Mouse (Mus musculus) cerebellum, adult 11-12 months (tissue): ENCODE measurements at regions not wholly inside any gene's neighbourhood (a gene's known extent, or its start where the extent isn't known, plus 50 kb on each side); places are given as distances from the start of the nearest gene placed in this dataset.

Source experiments
- DNase-seq: peaks from one replicate; pipeline ENCODE4 v3.0.0; 2022

DNA sequence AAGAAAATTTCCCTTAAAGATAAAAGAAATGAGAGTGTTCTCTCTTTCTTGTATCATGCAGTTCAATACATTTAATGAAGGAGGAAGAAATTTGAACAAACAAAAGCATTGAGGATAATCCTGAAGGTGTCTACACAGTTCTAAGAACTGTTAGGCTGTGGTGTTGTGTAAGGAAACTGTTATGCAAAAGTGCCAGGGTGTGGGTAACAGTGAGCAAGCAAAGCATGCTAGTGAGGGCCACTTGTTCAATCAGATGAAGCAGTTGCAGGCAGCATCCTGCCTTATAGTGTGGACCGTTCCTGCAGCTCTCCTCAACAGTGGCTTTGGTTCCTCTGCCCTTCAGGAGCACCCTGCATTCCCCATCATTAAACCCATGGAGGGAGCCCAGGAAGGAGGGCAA is 177.1 kb upstream of the Marcks start:
- no peak for DNase-seq

DNA sequence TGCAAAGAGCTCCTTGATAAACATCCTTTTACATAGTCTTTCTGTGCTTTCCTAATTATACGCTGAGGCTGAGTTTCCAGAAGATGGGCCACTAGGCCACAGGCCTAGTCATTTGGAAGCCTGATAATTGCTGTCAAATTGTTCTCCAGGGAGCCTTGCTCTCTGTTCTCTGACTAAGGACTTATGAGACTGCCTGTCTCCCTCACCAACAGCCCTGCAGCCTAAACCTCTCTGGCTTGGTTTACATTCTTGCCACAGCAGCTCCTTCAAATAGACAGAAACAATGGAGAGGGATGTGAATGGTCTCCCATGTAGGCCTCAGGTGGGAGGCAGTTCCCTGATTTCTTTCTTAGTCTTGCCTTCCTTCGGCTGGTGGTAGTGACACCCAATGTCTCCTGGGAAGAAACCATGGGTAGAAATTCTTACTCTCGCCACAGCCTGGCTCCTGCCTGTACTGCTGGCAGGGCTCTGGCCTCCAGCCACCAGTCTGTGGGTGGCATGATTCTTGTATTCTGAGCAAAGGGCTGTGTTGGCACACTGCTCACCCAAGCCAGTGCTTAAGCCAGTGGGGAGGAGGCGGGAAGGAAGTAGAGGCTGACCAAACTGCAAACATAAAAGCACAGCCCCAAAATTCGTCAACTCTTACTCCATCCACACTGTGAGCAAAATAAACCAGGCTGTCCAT is 176.2 kb upstream of the Marcks start:
- peak; percentile 73 for DNase-seq

- no peak for DNase-seq
These were observed 174.7 kb upstream of the Marcks start for GRCm38 (mm10) chr10:37313461-37313860.

DNA sequence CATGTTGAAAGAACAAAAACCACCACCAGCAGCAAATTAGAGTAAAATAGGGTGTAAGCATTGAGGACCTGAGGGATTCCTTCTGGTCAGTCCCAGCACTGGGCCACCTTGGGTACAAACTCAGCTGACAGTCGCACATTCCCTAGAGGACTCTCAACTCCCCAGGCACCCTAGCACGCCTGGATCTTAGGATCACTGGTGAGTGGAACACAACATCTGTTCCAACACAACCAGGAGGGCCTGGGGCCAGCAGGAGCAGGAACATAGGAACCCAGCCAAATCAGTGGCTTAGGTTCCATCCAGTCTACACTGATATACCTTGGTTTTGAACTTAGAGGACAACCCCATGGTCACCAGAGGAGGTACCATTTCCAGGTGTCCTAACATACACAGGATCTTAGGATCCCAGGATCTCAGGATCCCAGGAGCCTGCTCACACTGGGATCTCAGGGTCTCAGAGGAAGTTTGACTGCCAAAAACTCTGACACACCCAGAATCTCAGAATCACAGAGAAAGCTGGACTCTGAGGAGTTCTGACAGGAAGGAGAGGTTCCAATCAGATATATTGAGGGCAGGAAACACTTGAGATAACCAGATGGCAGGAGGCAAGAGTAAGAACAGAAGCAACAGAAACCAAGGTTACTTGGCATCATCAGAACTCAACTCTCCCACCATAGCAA is 171.7 kb upstream of the Marcks start:
- no peak for DNase-seq

DNA sequence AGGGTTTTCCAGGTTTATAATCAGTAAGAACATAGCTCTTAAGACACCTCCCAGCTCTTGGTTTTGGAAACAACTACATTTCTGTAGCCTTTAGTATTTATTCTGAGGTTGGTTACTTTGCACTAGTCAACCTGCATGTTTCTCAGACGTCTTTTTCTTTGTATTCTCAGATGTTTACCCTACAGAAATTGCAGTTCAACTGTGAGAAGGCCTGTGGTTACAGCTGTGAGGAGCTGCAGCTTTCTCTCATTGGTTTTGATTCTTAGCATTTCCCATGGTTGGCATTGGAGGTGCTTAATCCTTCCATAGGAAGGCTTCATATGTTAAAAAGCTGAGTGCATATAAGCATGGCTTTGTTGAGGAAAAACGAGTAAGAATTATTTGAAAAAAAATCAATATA is 165.9 kb upstream of the Marcks start:
- DNase-seq: no peak

DNA sequence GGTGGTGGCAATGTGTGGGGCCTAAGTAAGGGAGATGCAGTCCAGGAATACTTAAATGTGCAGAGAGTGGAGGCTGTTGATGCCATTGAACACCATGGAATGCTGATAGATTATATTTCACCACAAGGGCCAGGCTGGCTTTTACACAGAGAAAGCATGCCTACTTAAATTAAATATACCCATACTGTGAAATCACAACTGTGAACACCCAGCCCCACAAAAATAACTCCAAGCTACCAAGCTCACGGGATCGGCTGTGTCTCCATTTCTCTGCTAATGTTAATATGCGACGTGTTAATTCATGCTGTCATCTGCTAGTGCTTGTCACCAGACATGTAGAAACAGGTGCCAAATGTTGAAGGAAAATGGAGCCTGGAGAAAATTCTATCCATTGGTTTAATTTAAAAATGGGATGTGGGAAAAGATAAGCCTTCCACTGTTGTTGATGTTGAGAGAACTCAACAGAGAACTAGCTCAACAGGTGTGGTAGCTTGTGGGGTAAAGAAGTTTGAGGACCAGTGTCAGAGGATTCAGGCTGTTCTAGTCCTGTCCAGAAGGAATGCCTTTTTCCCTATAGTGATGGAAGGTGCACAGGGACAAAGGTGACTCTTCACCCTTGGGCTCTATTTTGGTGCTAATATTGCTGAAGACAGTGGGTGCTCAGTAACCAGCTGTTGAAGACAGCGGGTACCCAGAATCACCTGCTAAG is 161.6 kb upstream of the Marcks start:
- no peak for DNase-seq

DNA sequence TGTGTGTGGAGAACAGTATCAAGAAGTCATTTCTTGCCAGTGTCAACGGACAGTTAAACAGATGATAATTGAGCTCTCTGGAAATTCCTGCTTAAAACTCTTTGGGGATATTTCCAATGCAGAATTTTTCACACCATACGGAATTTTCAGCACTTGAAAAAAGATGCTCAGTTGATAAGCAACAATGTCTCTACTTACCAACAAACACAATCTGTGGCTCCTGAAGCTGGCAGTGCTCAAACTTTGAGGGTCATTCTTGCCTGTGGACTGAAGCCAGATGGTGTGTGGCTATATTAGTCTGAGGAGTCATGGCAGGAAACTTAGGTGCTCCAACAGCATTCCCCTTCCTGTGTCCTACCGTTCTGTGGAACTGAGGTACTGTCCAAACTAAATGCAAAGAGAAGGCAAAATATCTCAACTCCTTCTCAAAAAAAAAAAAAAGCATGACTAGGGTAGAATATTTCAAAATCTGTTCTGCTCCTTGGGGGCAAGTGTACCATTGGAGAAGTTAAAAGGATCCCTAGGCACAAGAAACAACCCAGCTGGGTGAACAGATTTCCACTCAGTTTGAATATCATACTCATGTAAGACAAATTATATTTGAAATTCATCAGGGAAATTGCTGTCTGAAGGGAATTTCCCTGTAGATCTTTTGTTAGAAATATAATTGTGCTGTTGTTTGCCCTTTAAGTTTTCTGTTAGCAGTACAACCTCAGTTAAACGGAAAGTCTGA is 160.1 kb upstream of the Marcks start:
- no peak for DNase-seq

GRCm38 (mm10) chr10:37294231-37294630 is 155.5 kb upstream of the Marcks start:
- no peak for DNase-seq

DNA sequence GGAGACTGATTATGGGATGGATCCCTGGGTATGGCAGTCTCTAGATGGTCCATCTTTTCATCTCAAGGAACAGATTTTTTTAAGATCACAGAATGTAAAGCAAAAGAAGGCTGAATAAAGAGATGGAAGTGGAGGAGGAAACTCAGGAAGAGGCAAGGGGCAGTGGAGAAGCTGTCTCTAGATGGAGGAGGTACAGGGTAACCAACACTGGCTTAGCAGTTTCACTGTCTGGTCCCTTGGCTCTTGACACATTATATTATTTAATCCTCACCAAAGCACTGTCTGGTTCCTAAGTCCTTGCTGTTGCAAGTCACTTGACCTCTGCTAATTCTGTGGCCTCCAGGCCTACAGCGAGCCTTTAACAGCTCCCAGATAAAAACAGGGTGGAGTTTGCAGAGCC is 154.6 kb upstream of the Marcks start:
- no peak for DNase-seq

DNA sequence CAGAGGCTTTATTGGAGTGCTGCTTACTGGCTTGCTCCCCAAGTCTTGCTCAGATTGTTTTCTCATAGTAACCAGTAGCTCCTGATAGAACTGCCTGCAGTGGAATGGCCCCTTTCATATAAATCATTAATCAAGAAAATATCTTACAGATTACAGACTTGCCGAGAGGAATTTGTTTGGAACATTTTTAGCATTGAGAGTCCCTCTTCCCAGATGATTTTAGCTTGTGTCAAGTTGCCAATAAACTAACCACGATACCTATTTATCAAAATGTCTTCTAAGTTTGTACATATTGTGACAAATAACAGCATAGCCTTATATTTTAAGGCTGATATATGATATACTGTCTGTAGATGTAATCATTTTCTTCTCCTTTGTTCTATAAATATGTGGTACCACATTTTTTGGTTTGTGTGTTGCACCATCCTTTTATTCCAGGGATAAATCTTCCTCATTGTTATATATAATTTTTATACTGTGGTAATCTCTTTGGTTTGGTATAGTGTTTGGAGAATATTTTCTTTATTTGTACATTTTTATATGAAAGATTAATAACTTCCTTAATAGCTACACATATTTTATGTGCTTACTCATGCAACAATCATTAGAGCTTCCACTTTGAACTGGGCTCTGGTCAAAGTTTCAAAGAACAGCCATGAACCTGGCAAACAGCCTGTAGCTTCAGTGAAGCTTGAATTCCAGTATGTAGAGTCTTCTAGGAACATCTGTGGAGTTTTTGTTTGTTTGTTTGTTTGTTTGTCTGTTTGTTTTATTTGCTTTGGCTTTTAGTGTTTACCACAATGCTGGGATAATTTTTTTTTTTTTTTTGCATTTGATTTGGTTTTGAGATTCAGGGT is 153.1 kb upstream of the Marcks start:
- DNase-seq: no peak

DNA sequence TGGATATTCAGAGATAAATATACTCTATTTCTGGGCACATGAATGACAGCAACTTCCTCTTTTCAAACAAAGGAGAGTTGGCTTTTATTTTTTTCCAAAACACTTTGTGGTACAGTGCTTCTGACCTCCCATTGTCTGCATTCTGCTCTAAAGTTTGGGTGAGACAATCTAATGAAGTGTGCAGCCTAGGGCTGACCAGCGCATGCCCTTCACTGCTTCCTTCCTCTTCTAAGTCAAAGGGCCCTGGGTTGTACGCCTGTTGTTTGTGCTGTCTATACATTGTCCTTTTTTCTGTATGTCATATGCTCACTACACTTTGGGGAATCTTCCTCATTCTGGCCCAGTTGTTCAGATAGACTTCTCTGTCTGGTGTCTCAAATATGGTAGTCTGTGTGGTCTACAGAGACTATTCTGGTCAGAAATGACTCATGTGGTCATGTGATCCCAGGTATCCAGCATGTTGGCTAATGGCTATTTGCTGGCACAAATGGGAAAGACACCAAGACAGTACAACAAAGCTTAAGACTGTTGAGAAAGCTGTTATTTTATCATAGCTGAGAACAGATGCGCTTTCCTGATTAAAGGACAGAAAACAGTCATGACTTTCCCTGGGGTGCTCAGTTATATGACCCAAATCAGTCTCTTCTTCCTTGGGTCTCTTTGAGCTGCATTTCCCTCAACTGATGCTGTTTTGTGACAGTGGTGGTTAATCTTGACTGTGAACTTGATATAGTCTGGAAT is 151.4 kb upstream of the Marcks start:
- DNase-seq: no peak

DNA sequence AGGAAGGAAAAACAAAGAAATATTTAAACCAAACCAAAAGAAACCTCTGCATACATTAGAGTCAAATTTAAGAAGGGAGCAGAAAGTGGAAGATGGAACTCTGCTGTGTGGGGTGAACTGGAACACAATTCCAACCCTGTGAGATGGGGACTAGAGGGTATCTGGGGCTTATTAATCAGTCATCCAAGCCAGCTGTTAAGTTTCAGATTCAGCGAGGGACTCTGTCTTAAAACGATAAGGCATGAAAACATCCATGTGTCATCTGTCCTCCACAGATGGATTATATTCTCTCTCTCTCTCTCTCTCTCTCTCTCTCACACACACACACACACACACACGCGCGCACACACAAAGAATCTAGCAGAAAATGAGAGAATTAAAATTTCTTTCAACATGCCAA is 147.6 kb upstream of the Marcks start:
- DNase-seq: no peak

- DNase-seq: no peak
These were observed 144.2 kb upstream of the Marcks start for GRCm38 (mm10) chr10:37282951-37283350.

GRCm38 (mm10) chr10:37280823-37281222 is 142.1 kb upstream of the Marcks start:
- no peak for DNase-seq

DNA sequence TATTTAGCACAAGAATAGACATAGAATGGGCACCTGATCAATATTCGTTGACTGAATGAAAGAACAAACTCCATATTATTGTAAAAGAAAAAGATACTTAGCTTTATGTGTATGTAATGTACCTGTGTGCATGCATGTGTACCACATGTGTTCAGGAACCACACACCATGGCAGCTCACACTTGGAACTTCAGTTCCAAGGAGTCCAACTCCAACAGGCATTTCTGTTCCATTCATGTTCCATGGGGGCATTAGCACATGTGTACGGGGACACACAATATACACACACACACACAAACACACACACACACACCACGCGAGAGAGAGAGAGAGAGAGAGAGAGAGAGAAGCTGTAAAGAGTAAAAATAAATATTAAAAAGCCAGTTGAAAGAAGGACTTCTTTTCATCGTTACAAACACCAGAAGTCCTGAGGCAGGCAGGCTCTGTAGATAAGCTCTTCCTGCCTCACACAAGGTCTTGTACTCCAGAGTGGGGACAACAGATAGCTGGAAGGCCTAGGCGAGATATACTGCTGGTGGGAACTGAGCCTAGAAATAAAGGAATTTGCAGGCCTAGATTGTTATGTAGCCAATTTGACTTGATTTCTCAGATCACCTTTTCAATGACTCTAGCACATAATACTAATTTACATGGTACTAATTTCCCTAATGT is 141.6 kb upstream of the Marcks start:
- DNase-seq: no peak

GRCm38 (mm10) chr10:37279316-37279715 is 140.6 kb upstream of the Marcks start:
- no peak for DNase-seq

DNA sequence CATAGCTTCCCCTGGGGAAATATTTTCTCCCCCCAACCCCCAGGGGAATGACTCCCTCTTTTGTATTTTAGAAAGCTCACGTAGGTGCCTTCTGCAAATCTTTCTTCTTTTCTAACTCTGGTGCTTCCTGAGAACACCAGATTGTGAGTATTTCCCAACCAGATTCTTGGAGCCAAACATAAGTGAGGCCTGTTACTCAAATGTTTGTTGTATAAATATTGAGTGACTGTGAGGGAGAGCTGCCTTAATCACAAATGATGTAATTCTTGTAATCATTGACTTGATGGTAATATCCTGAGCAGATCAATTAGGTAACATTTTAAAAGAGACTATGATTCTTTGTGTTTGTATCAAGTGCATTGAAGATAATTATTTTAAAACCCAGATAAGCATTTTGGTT is 137.1 kb upstream of the Marcks start:
- no peak for DNase-seq

- no peak for DNase-seq
These were observed 136.6 kb upstream of the Marcks start for GRCm38 (mm10) chr10:37275271-37275670.

GRCm38 (mm10) chr10:37271967-37272366 is 133.2 kb upstream of the Marcks start:
- no peak for DNase-seq

DNA sequence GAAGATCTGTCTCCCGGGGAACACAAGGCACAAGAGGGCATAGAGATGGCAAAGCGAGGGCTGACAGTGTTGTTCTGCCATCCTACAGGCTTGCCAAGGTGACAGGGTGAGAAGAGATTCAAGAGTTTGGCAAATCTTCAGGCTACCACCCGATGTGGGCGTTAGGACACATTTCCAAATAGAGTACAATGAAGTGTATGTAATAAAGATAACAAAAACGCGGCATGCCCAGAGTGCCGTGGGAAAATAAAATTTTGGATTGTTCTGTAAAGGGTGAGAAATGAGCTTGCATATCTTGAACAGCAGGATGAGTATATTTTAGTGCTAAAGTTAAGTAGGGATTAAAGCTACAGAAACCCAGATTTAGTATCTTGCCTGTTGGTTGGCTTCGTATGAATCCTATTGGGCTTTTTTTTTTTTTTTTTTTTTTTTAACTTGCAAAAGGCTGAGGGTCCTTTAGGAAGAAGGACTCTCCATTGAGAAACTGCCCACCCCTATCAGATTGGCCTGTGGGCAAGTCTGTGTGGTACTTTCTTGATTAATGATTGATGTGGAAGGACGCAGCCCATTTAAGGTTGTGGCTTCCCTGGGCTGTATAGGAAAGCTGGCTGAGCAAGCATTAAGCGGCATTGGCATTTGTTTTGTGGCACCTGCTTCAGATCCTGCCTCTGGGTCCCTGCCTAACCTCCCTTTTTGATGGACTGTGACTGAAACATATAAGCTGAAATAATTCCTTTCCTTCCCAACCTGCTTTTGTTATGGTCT is 131.7 kb upstream of the Marcks start:
- no peak for DNase-seq
